In the genomic region with DNA sequence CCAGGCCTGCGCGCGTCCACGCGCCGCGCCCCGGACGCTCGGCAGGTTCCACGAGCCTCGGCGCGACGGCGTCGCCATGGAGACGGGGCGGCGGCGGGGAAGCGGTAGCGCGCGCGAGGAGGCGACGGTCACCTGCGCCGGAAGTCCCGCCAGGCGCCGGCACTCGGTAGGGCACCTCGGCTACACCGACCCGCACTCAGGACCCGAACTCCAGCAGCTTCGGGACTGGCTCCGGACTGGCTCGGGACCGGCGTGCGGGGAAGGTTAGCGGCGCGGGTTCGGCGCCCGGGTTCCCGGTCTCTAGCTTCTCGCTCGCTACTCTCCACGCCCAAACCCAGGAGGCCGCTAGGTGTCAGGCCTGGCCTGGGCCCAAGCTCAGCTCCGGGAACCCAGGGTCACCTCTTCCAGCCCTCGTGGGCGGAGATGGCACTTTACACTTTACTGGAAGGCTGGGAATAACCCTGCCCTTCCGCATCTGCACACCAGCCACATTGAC, we compare ENCODE assay signal across 8 mouse cellular contexts. TPM values are rescaled to one million over a fixed set of nuclear protein-coding genes. Genes with fewer than 3 reads are reported as not detected.
DNase-seq lines count a peak whose midpoint lies in the region; ATAC-seq and TF ChIP-seq lines count a peak whose summit lies in the region.

No protein-coding gene starts in this region.

- WGBS in forebrain, embryonic 10.5 days, result under 1% methylated on average over 59 of the region's 59 CpGs
- under 1% methylated on average over 44 of the region's 59 CpGs for WGBS in liver, postnatal 0 days (ENCODE audit: insufficient replicate concordance)
- under 1% methylated on average over 59 of the region's 59 CpGs for WGBS in neural tube, embryonic 13.5 days

- no peaks in the 10 kb centered on the region for H3K36me3 ChIP-seq in forebrain, embryonic 10.5 days (replicated peaks)
- H3K36me3 ChIP-seq in liver, postnatal 0 days (replicated peaks; ENCODE audit: insufficient read depth, low read length), result no peaks in the 10 kb centered on the region
- H3K36me3 ChIP-seq in neural tube, embryonic 13.5 days, result no peaks in the 10 kb centered on the region

- H3K27me3 ChIP-seq in forebrain, embryonic 10.5 days (ENCODE audit: poor library complexity, severe bottlenecking), result peaks cover 50% of the 10 kb centered on the region
- H3K27me3 ChIP-seq in liver, postnatal 0 days (ENCODE audit: insufficient read depth, low read length), result peaks cover 18% of the 10 kb centered on the region; the same call in 1 of the 2 replicates
- peaks cover 41% of the 10 kb centered on the region for H3K27me3 ChIP-seq in neural tube, embryonic 13.5 days

- H3K4me3 ChIP-seq in forebrain, embryonic 10.5 days, result peak overlapping the region; percentile 84
- peak overlapping the region; percentile 61 for H3K4me3 ChIP-seq in liver, postnatal 0 days (ENCODE audit: low read depth, low read length)
- peak overlapping the region; percentile 62 for H3K4me3 ChIP-seq in neural tube, embryonic 13.5 days

- TF ChIP-seq EP300 in liver, postnatal 0 days (IDR thresholded peaks at IDR 0.05; ENCODE audit: low read depth), result no peak

- H3K4me1 ChIP-seq in forebrain, embryonic 10.5 days, result peaks cover 49% of the 10 kb centered on the region
- peaks cover 6% of the 10 kb centered on the region for H3K4me1 ChIP-seq in liver, postnatal 0 days (ENCODE audit: insufficient read depth)
- H3K4me1 ChIP-seq in neural tube, embryonic 13.5 days (replicated peaks), result peaks cover 25% of the 10 kb centered on the region

- peak; percentile 79 for ATAC-seq in liver, postnatal 0 days
- peak; percentile 86 for ATAC-seq in neural tube, embryonic 13.5 days (ENCODE audit: low read depth)

- TF ChIP-seq CTCF in liver, postnatal 0 days (IDR thresholded peaks at IDR 0.05; ENCODE audit: low read depth), result peak; percentile 59

- intact Hi-C loops in heart, postnatal 10 days (cut with DNase I), result loop anchor here (2.0 to 5.0 kb wide), 2 partner anchors 23 to 133 kb away; a partner anchor contains a TSS

- DNase-seq in CD4-positive helper T cell, adult 2 months (ENCODE audit: low read depth, low spot score), result peak; percentile 77
- peak; percentile 84 for DNase-seq in brain, adult 2 months (ENCODE audit: low read depth, low spot score)
- DNase-seq in forebrain, embryonic 10.5 days (ENCODE audit: extremely low spot score, low spot score), result peak; percentile 71
- DNase-seq in heart, postnatal 10 days, result peak; percentile 82 to 85
- DNase-seq in kidney, postnatal 4 days, result peak; percentile 78 to 88
- DNase-seq in liver, postnatal 0 days, result peak; percentile 71
- DNase-seq in thymus, adult 18-20 months, result peak; percentile 19 to 40

- peak overlapping the region; percentile 82 for H3K27ac ChIP-seq in forebrain, embryonic 10.5 days
- H3K27ac ChIP-seq in liver, postnatal 0 days (ENCODE audit: low read depth), result no peak overlapping the region
- H3K27ac ChIP-seq in neural tube, embryonic 13.5 days (replicated peaks), result 0 out of 2 replicates have a peak overlapping the region, but pooled peaks have one; percentile 3

- H3K4me2 ChIP-seq in liver, postnatal 0 days (ENCODE audit: low read depth, low read length), result peak overlapping the region; percentile 95
- peak overlapping the region; percentile 87 for H3K4me2 ChIP-seq in neural tube, embryonic 13.5 days

- no peaks in the 10 kb centered on the region for H3K9me3 ChIP-seq in forebrain, embryonic 10.5 days
- H3K9me3 ChIP-seq in liver, postnatal 0 days (ENCODE audit: low read length), result no peaks in the 10 kb centered on the region
- H3K9me3 ChIP-seq in neural tube, embryonic 13.5 days, result no peaks in the 10 kb centered on the region

- peak overlapping the region; percentile 44 for H3K9ac ChIP-seq in liver, postnatal 0 days (replicated peaks)
- H3K9ac ChIP-seq in neural tube, embryonic 13.5 days, result peak overlapping the region; percentile 77

RNA-seq across cellular contexts. Expression of a gene that starts 9.0 kb away (rescaled TPM):
- 14.5 and 15.4 TPM in 2 replicates for polyA plus RNA-seq in forebrain, embryonic 10.5 days (2016; fragmentation: Nextera tagmentation; extraction: Ambion mirVana)
- 10 to 100 TPM in 1 of 2 experiments, 1 to 10 TPM in 1; 8.0 to 15.4 TPM for total RNA-seq in heart, postnatal 10 days (2021)
- polyA plus RNA-seq in liver, postnatal 0 days (2015; fragmentation: Nextera tagmentation; extraction: Ambion mirVana), result 0.89 and 0.96 TPM in 2 replicates
- 27.6 and 29.8 TPM in 2 replicates for polyA plus RNA-seq in neural tube, embryonic 13.5 days (2015; fragmentation: Nextera tagmentation; extraction: Ambion mirVana)

RNA-seq across cellular contexts. Expression of a gene that starts 23.6 kb away (rescaled TPM):
- 0.28 and 0.74 TPM in 2 replicates for polyA plus RNA-seq in forebrain, embryonic 10.5 days (2016; fragmentation: Nextera tagmentation; extraction: Ambion mirVana)
- 10 to 100 TPM; 20.4 to 29.1 TPM for total RNA-seq in heart, postnatal 10 days (2021)
- polyA plus RNA-seq in liver, postnatal 0 days (2015; fragmentation: Nextera tagmentation; extraction: Ambion mirVana), result 0.07 and 0.09 TPM in 2 replicates
- polyA plus RNA-seq in neural tube, embryonic 13.5 days (2015; fragmentation: Nextera tagmentation; extraction: Ambion mirVana), result 2.0 and 2.4 TPM in 2 replicates

RNA-seq across cellular contexts. Expression of a gene that starts 50.3 kb away (rescaled TPM):
- polyA plus RNA-seq in forebrain, embryonic 10.5 days (2016; fragmentation: Nextera tagmentation; extraction: Ambion mirVana), result not detected in 2 replicates
- not detected for total RNA-seq in heart, postnatal 10 days (2021)
- polyA plus RNA-seq in liver, postnatal 0 days (2015; fragmentation: Nextera tagmentation; extraction: Ambion mirVana), result not detected in 2 replicates
- polyA plus RNA-seq in neural tube, embryonic 13.5 days (2015; fragmentation: Nextera tagmentation; extraction: Ambion mirVana), result not detected in 2 replicates

Comparison
In these comparisons a context has a peak if more than half of its experiments do, and no peak if none do; other contexts are left out.
1. DNase-seq: peak in every context shown above with its lines; median percentile 84 in brain, adult 2 months; 84 in heart, postnatal 10 days; 83 in kidney, postnatal 4 days; 77 in CD4-positive helper T cell, adult 2 months; 71 in forebrain, embryonic 10.5 days; 71 in liver, postnatal 0 days; 30 in thymus, adult 18-20 months.